Mouse (Mus musculus) megakaryocyte, adult 5-6 weeks (primary cell): ENCODE results near the gene H1foo. TPM values are rescaled to one million over a fixed set of nuclear protein-coding genes. Genes with fewer than 3 reads are reported as not detected.

Experiments used
- ATAC-seq: 2 replicates; pipeline ENCODE4 v1.8.0; 2016; ENCODE audit warnings: mild to moderate bottlenecking, inconsistent platforms; ENCODE audit not compliant: poor library complexity, severe bottlenecking
- total RNA-seq, 2 experiments: library from RNA; stranded (forward) in 1 of 2; stranded (reverse) in 1 of 2; fragments of 153-499, 151-499 nt in 1 of 2; fragments of 221-1000, 200-1000 nt in 1 of 2; gene quantifications; 2 replicates each; pipeline versions ENCODE4 v1.2.3 to v1.2.4; 2015 to 2017

Gene H1foo
- not detected in 2 replicates for total RNA-seq (2015)
- total RNA-seq (2017), result not detected in 2 replicates

- no peak for ATAC-seq
Observed at GRCm38 (mm10) chr6:115944638-115945037, at the start of gene H1foo. Gene H1foo, plus strand, starts transcription at chr6:115944938.

- ATAC-seq, result no peak
Observed at GRCm38 (mm10) chr6:115896346-115896745, 48.4 kb upstream of the H1foo start.

GRCm38 (mm10) chr6:115897117-115897516, 47.6 kb upstream of the H1foo start:
- peak; percentile 30 for ATAC-seq

GRCm38 (mm10) chr6:115897926-115898520, 46.7 kb upstream of the H1foo start:
- no peak for ATAC-seq

GRCm38 (mm10) chr6:115901062-115901461, 43.7 kb upstream of the H1foo start:
- ATAC-seq, result peak; percentile 93

- no peak for ATAC-seq
Observed at GRCm38 (mm10) chr6:115901489-115901931, 43.2 kb upstream of the H1foo start.

GRCm38 (mm10) chr6:115902545-115902944, 42.2 kb upstream of the H1foo start:
- no peak for ATAC-seq

- no peak for ATAC-seq
Observed at GRCm38 (mm10) chr6:115905568-115905967, 39.2 kb upstream of the H1foo start.

GRCm38 (mm10) chr6:115906455-115906854, 38.3 kb upstream of the H1foo start:
- ATAC-seq, result 0 out of 2 replicates have a peak, but pooled peaks have one; percentile 8

GRCm38 (mm10) chr6:115906871-115907270, 37.9 kb upstream of the H1foo start:
- ATAC-seq, result peak; percentile 29

- peak; percentile 73 for ATAC-seq
Observed at GRCm38 (mm10) chr6:115908421-115908982, 36.2 kb upstream of the H1foo start.

GRCm38 (mm10) chr6:115909052-115909451, 35.7 kb upstream of the H1foo start:
- ATAC-seq, result peak; percentile 72

GRCm38 (mm10) chr6:115909940-115910339, 34.8 kb upstream of the H1foo start:
- ATAC-seq, result 0 out of 2 replicates have a peak, but pooled peaks have one; percentile 11

GRCm38 (mm10) chr6:115911763-115912162, 33.0 kb upstream of the H1foo start:
- ATAC-seq, result no peak

GRCm38 (mm10) chr6:115913482-115913881, 31.3 kb upstream of the H1foo start:
- no peak for ATAC-seq

GRCm38 (mm10) chr6:115914511-115915202, 30.1 kb upstream of the H1foo start:
- ATAC-seq, result no peak

- ATAC-seq, result no peak
Observed at GRCm38 (mm10) chr6:115915601-115916445, 28.9 kb upstream of the H1foo start.

GRCm38 (mm10) chr6:115916611-115917010, 28.1 kb upstream of the H1foo start:
- ATAC-seq, result no peak

- ATAC-seq, result no peak
Observed at GRCm38 (mm10) chr6:115918615-115919014, 26.1 kb upstream of the H1foo start.

GRCm38 (mm10) chr6:115919876-115920275, 24.9 kb upstream of the H1foo start:
- ATAC-seq, result no peak

- no peak for ATAC-seq
Observed at GRCm38 (mm10) chr6:115924829-115925228, 19.9 kb upstream of the H1foo start.
